Mouse (Mus musculus): Measurements from ENCODE around the gene BC024978.

- TF ChIP-seq POLR2A (IDR thresholded peaks at IDR 0.05; ENCODE audit: insufficient read depth, low read depth, low read length) (no peak), EP300 (IDR thresholded peaks at IDR 0.05; ENCODE audit: insufficient read depth, low read depth, low read length) (no peak)
These were observed 61.7 kb downstream of the BC024978 start for GRCm38 (mm10) chr7:27257046-27257851.
